Mouse (Mus musculus) hindbrain, embryonic 12.5 days (tissue): ENCODE results near the gene Rbfox1. TPM values are rescaled to one million over a fixed set of nuclear protein-coding genes. Genes with fewer than 3 reads are reported as not detected.

Experiments
- ATAC-seq: fragments of 200-750 bp; cut with Nextera tagmentation; 2 replicates; pipeline ENCODE4 v1.8.0; 2017; ENCODE audit warnings: moderate TSS enrichment; ENCODE audit not compliant: low FRiP score
- H3K27ac ChIP-seq: fragments of 300-500 bp; sonication (generic); 2 replicates; pipeline ENCODE4 v1.5.1; 2016; ENCODE audit warnings: mild to moderate bottlenecking
- H3K27me3 ChIP-seq: fragments of 300-500 bp; sonication (generic); 2 replicates; pipeline ENCODE4 v1.6.1; 2016; ENCODE audit warnings: mild to moderate bottlenecking
- H3K36me3 ChIP-seq: fragments of 300-500 bp; sonication (generic); 2 replicates; pipeline ENCODE4 v1.6.1; 2016; ENCODE audit warnings: mild to moderate bottlenecking
- H3K4me1 ChIP-seq: fragments of 300-500 bp; sonication (generic); 2 replicates; pipeline ENCODE4 v1.6.1; 2016
- H3K4me2 ChIP-seq: fragments of 300-500 bp; sonication (generic); replicated peaks from 2 replicates; pipeline ENCODE4 v1.6.1; 2016; ENCODE audit warnings: mild to moderate bottlenecking
- H3K4me3 ChIP-seq: fragments of 300-500 bp; sonication (generic); 2 replicates; pipeline ENCODE4 v1.5.1; 2016; ENCODE audit warnings: mild to moderate bottlenecking
- H3K9ac ChIP-seq: fragments of 300-500 bp; sonication (generic); 2 replicates; pipeline ENCODE4 v1.6.1; 2016; ENCODE audit warnings: mild to moderate bottlenecking, moderate library complexity
- H3K9me3 ChIP-seq: fragments of 300-500 bp; sonication (generic); replicated peaks from 2 replicates; pipeline ENCODE4 v1.6.1; 2016; ENCODE audit warnings: mild to moderate bottlenecking
- WGBS: fragments of 180-500 bp; shearing (Covaris S2); methylation state at CpG from one replicate; pipeline ENCODE4 v1.1.7; 2016; 5-methylcytosine and 5-hydroxymethylcytosine counted together
- polyA plus RNA-seq: library from polyadenylated mRNA; unstranded; fragments of >200 nt; fragmentation: Nextera tagmentation; extraction: Ambion mirVana; gene quantifications from 2 replicates; pipeline ENCODE4 v1.2.1, GENCODE M21; 2016

The Rbfox1 gene
- polyA plus RNA-seq, 1 experiment from 2014 or later = 50.1 TPM

- no peaks in the 10 kb centered on the region for H3K9me3 ChIP-seq
- peak; percentile 61; the same call in 1 of the 2 replicates for ATAC-seq
- no peak overlapping the region for H3K9ac ChIP-seq
- no peak overlapping the region for H3K4me2 ChIP-seq
- H3K4me3 ChIP-seq = no peak overlapping the region
- H3K36me3 ChIP-seq = no peaks in the 10 kb centered on the region
- no peak overlapping the region for H3K27ac ChIP-seq
- H3K27me3 ChIP-seq = 0 out of 2 replicates have a peak, but pooled peaks cover 3% of the 10 kb centered on the region
- 14% methylated on average over 9 of the region's 9 CpGs for WGBS
- no peaks in the 10 kb centered on the region for H3K4me1 ChIP-seq
These were observed 906.5 kb downstream of the Rbfox1 start for GRCm38 (mm10) chr16:6791655-6792054.

- 86% methylated on average over 2 of the region's 2 CpGs for WGBS
- no peaks in the 10 kb centered on the region for H3K36me3 ChIP-seq
- no peaks in the 10 kb centered on the region for H3K4me1 ChIP-seq
- no peak overlapping the region for H3K9ac ChIP-seq
- no peak overlapping the region for H3K27ac ChIP-seq
- H3K4me3 ChIP-seq = no peak overlapping the region
- H3K9me3 ChIP-seq = no peaks in the 10 kb centered on the region
- no peaks in the 10 kb centered on the region for H3K27me3 ChIP-seq
- no peak overlapping the region for H3K4me2 ChIP-seq
- no peak for ATAC-seq
These were observed 921.1 kb downstream of the Rbfox1 start for GRCm38 (mm10) chr16:6806246-6806645.

GRCm38 (mm10) chr16:6807835-6808234 is 922.7 kb downstream of the Rbfox1 start:
- ATAC-seq = no peak
- 83% methylated on average over 2 of the region's 2 CpGs for WGBS
- H3K27ac ChIP-seq = no peak overlapping the region
- H3K9ac ChIP-seq = no peak overlapping the region
- no peaks in the 10 kb centered on the region for H3K4me1 ChIP-seq
- H3K36me3 ChIP-seq = no peaks in the 10 kb centered on the region
- H3K4me2 ChIP-seq = no peak overlapping the region
- H3K27me3 ChIP-seq = no peaks in the 10 kb centered on the region
- no peak overlapping the region for H3K4me3 ChIP-seq
- no peaks in the 10 kb centered on the region for H3K9me3 ChIP-seq

- no peak for ATAC-seq
- WGBS = 81% methylated on average over 3 of the region's 3 CpGs
- Histone ChIP-seq H3K4me2 (no peak overlapping the region), H3K4me1 (no peaks in the 10 kb centered on the region), H3K9ac (no peak overlapping the region), H3K36me3 (no peaks in the 10 kb centered on the region), H3K9me3 (no peaks in the 10 kb centered on the region), H3K4me3 (no peak overlapping the region), H3K27me3 (no peaks in the 10 kb centered on the region), H3K27ac (no peak overlapping the region)
These were observed 928.7 kb downstream of the Rbfox1 start for GRCm38 (mm10) chr16:6813871-6814270.

- Histone ChIP-seq H3K9ac (no peak overlapping the region), H3K27me3 (no peaks in the 10 kb centered on the region), H3K4me2 (no peak overlapping the region), H3K9me3 (no peaks in the 10 kb centered on the region), H3K36me3 (no peaks in the 10 kb centered on the region), H3K4me1 (no peaks in the 10 kb centered on the region), H3K4me3 (no peak overlapping the region), H3K27ac (no peak overlapping the region)
- no peak for ATAC-seq
- 81% methylated on average over 1 of the region's 1 CpGs for WGBS
These were observed 936.6 kb downstream of the Rbfox1 start for GRCm38 (mm10) chr16:6821741-6822140.

GRCm38 (mm10) chr16:6829892-6830524 is 944.9 kb downstream of the Rbfox1 start:
- Histone ChIP-seq H3K9ac (no peak overlapping the region), H3K36me3 (no peaks in the 10 kb centered on the region), H3K27ac (no peak overlapping the region), H3K4me1 (no peaks in the 10 kb centered on the region), H3K4me3 (no peak overlapping the region), H3K9me3 (no peaks in the 10 kb centered on the region), H3K27me3 (no peaks in the 10 kb centered on the region), H3K4me2 (no peak overlapping the region)
- WGBS = 90% methylated on average over 6 of the region's 6 CpGs
- ATAC-seq = no peak

GRCm38 (mm10) chr16:6833486-6833885 is 948.3 kb downstream of the Rbfox1 start:
- Histone ChIP-seq H3K36me3 (no peaks in the 10 kb centered on the region), H3K4me1 (no peaks in the 10 kb centered on the region), H3K9ac (no peak overlapping the region), H3K27ac (no peak overlapping the region), H3K27me3 (no peaks in the 10 kb centered on the region), H3K9me3 (no peaks in the 10 kb centered on the region), H3K4me3 (no peak overlapping the region), H3K4me2 (no peak overlapping the region)
- ATAC-seq = no peak

- no peaks in the 10 kb centered on the region for H3K9me3 ChIP-seq
- ATAC-seq = no peak
- no peaks in the 10 kb centered on the region for H3K36me3 ChIP-seq
- H3K4me2 ChIP-seq = no peak overlapping the region
- H3K4me3 ChIP-seq = no peak overlapping the region
- 27% methylated on average over 5 of the region's 5 CpGs for WGBS
- H3K9ac ChIP-seq = no peak overlapping the region
- no peak overlapping the region for H3K27ac ChIP-seq
- no peaks in the 10 kb centered on the region for H3K27me3 ChIP-seq
- H3K4me1 ChIP-seq = 0 out of 2 replicates have a peak, but pooled peaks cover 3% of the 10 kb centered on the region
These were observed 949.9 kb downstream of the Rbfox1 start for GRCm38 (mm10) chr16:6835051-6835450.

- no peaks in the 10 kb centered on the region for H3K9me3 ChIP-seq
- H3K36me3 ChIP-seq = no peaks in the 10 kb centered on the region
- H3K4me3 ChIP-seq = no peak overlapping the region
- H3K4me1 ChIP-seq = peaks cover 19% of the 10 kb centered on the region
- no peak overlapping the region for H3K4me2 ChIP-seq
- ATAC-seq = peak; percentile 85
- H3K9ac ChIP-seq = no peak overlapping the region
- no peak overlapping the region; the same call in 1 of the 2 replicates for H3K27ac ChIP-seq
- H3K27me3 ChIP-seq = no peaks in the 10 kb centered on the region
- 38% methylated on average over 15 of the region's 15 CpGs for WGBS
These were observed 954.3 kb downstream of the Rbfox1 start for GRCm38 (mm10) chr16:6839299-6839995.

- no peak overlapping the region for H3K4me2 ChIP-seq
These were observed 954.9 kb downstream of the Rbfox1 start for GRCm38 (mm10) chr16:6840007-6840406.

GRCm38 (mm10) chr16:6840461-6840860 is 955.3 kb downstream of the Rbfox1 start:
- no peak overlapping the region; the same call in 1 of the 2 replicates for H3K27ac ChIP-seq
- H3K4me2 ChIP-seq = no peak overlapping the region
- H3K9ac ChIP-seq = 0 out of 2 replicates have a peak overlapping the region, but pooled peaks have one; percentile 13
- WGBS = 67% methylated on average over 7 of the region's 7 CpGs
- no peak overlapping the region for H3K4me3 ChIP-seq
- H3K36me3 ChIP-seq = no peaks in the 10 kb centered on the region
- H3K27me3 ChIP-seq = no peaks in the 10 kb centered on the region
- H3K4me1 ChIP-seq = peaks cover 19% of the 10 kb centered on the region
- no peaks in the 10 kb centered on the region for H3K9me3 ChIP-seq
- ATAC-seq = no peak

More at GRCm38 (mm10) chr16:6840007-6840406, 954.9 kb downstream of the Rbfox1 start:
- no peak for ATAC-seq
- Histone ChIP-seq H3K4me1 (peaks cover 19% of the 10 kb centered on the region), H3K9me3 (no peaks in the 10 kb centered on the region), H3K4me3 (no peak overlapping the region), H3K27me3 (no peaks in the 10 kb centered on the region), H3K9ac (0 out of 2 replicates have a peak overlapping the region, but pooled peaks have one; percentile 13), H3K27ac (no peak overlapping the region; the same call in 1 of the 2 replicates), H3K36me3 (no peaks in the 10 kb centered on the region)
- WGBS = 62% methylated on average over 3 of the region's 3 CpGs

GRCm38 (mm10) chr16:6842066-6842785 is 957.1 kb downstream of the Rbfox1 start:
- Histone ChIP-seq H3K36me3 (no peaks in the 10 kb centered on the region), H3K4me3 (no peak overlapping the region), H3K4me2 (no peak overlapping the region), H3K9me3 (no peaks in the 10 kb centered on the region), H3K9ac (no peak overlapping the region), H3K4me1 (peaks cover 19% of the 10 kb centered on the region), H3K27ac (no peak overlapping the region), H3K27me3 (no peaks in the 10 kb centered on the region)
- WGBS = 23% methylated on average over 8 of the region's 8 CpGs
- ATAC-seq = no peak
